Mouse (Mus musculus): ENCODE data around the gene Cd209c. TPM values are rescaled to one million over a fixed set of nuclear protein-coding genes. Genes with fewer than 3 reads are reported as not detected.
A peak's percentile ranks its signal among the peaks of the same experiment; 100 is the strongest.

Gene Cd209c
- total RNA-seq (2012; rRNA removed), result 0.39 and 0.50 TPM in 2 replicates
- under 1 TPM in 1 of 2 experiments, not detected in 1; 0.36 TPM for polyA plus RNA-seq (2012; ENCODE audit: insufficient read depth in 1 of 2, insufficient read length in 2 of 2, low read depth in 1 of 2, low replicate concordance in 2 of 2, missing spikeins in 1 of 2)

- H3K4me3 ChIP-seq (ENCODE audit: control insufficient read depth in 1 of 2, insufficient read depth in 1 of 2, low read depth in 2 of 2, low read length in 2 of 2), result no peak within 1 kb of the TSS
- H3K9ac ChIP-seq (ENCODE audit: control insufficient read depth, low read depth, low read length, poor library complexity, severe bottlenecking), result no peak within 1 kb of the TSS
- H3K79me2 ChIP-seq (ENCODE audit: control insufficient read depth, insufficient read depth, low read length, poor library complexity), result no peaks in the 10 kb centered on the region
- DNase-seq (ENCODE audit: low read depth, low spot score), result no peak
- no peaks in the 10 kb centered on the region for H3K36me3 ChIP-seq (ENCODE audit: control insufficient read depth in 1 of 2, insufficient read depth in 2 of 2, low read length in 2 of 2)
- H3K9me3 ChIP-seq (replicated peaks; ENCODE audit: insufficient read depth, low read length), result no peaks in the 10 kb centered on the region
- no peaks in the 10 kb centered on the region for H3K27me3 ChIP-seq (ENCODE audit: control insufficient read depth in 1 of 2, insufficient read depth in 2 of 2, low read length in 2 of 2)
- TF ChIP-seq GABPA (IDR thresholded peaks at IDR 0.05; ENCODE audit: low read depth, low read length), result no peak
- TF ChIP-seq RCOR1 (IDR thresholded peaks at IDR 0.05; ENCODE audit: low read depth, low read length), result no peak
- TF ChIP-seq USF1 (IDR thresholded peaks at IDR 0.05; ENCODE audit: low read depth, low read length), result no peak
- no peak for TF ChIP-seq TBP (IDR thresholded peaks at IDR 0.05; ENCODE audit: low read depth, low read length)
- TF ChIP-seq ETS1 (IDR thresholded peaks at IDR 0.05; ENCODE audit: low read depth, low read length), result no peak
- TF ChIP-seq MAZ (IDR thresholded peaks at IDR 0.05; ENCODE audit: low read depth, low read length), result no peak
- no peak for TF ChIP-seq CHD1 (IDR thresholded peaks at IDR 0.05; ENCODE audit: low read depth, low read length)
- no peak for TF ChIP-seq JUND (IDR thresholded peaks at IDR 0.05; ENCODE audit: low read depth, low read length)
- TF ChIP-seq SMC3 (IDR thresholded peaks at IDR 0.05; ENCODE audit: low read depth, low read length), result no peak
- TF ChIP-seq RAD21 (IDR thresholded peaks at IDR 0.05; ENCODE audit: low read depth, low read length), result no peak
- no peak for TF ChIP-seq ELF1 (IDR thresholded peaks at IDR 0.05; ENCODE audit: low read depth, low read length)
- no peaks in the 10 kb centered on the region for H3K4me1 ChIP-seq (ENCODE audit: control insufficient read depth in 1 of 2, insufficient read depth in 2 of 2, low read length in 2 of 2)
- no peak within 1 kb of the TSS for H3K27ac ChIP-seq (ENCODE audit: control insufficient read depth, low read depth, low read length)
Measured at GRCm38 (mm10) chr8:3954646-3955045, at the start of gene Cd209c. Cd209c (minus strand) TSS chr8:3954746.

- no peak for DNase-seq (ENCODE audit: low read depth, low spot score)
- Histone ChIP-seq H3K36me3 (ENCODE audit: control insufficient read depth in 1 of 2, insufficient read depth in 2 of 2, low read length in 2 of 2) (no peaks in the 10 kb centered on the region), H3K79me2 (ENCODE audit: control insufficient read depth, insufficient read depth, low read length, poor library complexity) (no peaks in the 10 kb centered on the region), H3K4me1 (ENCODE audit: control insufficient read depth in 1 of 2, insufficient read depth in 2 of 2, low read length in 2 of 2) (no peaks in the 10 kb centered on the region), H3K27ac (ENCODE audit: control insufficient read depth, low read depth, low read length) (no peak overlapping the region), H3K9ac (ENCODE audit: control insufficient read depth, low read depth, low read length, poor library complexity, severe bottlenecking) (no peak overlapping the region), H3K27me3 (ENCODE audit: control insufficient read depth in 1 of 2, insufficient read depth in 2 of 2, low read length in 2 of 2) (no peaks in the 10 kb centered on the region), H3K4me3 (ENCODE audit: control insufficient read depth in 1 of 2, insufficient read depth in 1 of 2, low read depth in 2 of 2, low read length in 2 of 2) (no peak overlapping the region), H3K9me3 (replicated peaks; ENCODE audit: insufficient read depth, low read length) (no peaks in the 10 kb centered on the region)
- no peak for TF ChIP-seq TCF12 (IDR thresholded peaks at IDR 0.05; ENCODE audit: low read depth, low read length)
Measured at GRCm38 (mm10) chr8:3994219-3994618, 39.7 kb upstream of the Cd209c start.

- no peaks in the 10 kb centered on the region for H3K36me3 ChIP-seq (ENCODE audit: control insufficient read depth in 1 of 2, insufficient read depth in 2 of 2, low read length in 2 of 2)
- no peak overlapping the region for H3K27ac ChIP-seq (ENCODE audit: control insufficient read depth, low read depth, low read length)
- TF ChIP-seq RAD21 (IDR thresholded peaks at IDR 0.05; ENCODE audit: low read depth, low read length) (peak; percentile 9), POLR2AphosphoS5 (IDR thresholded peaks at IDR 0.05; ENCODE audit: borderline replicate concordance, low read depth, low read length) (no peak), CTCF (IDR thresholded peaks at IDR 0.05 in 2 of 3, conservative IDR thresholded peaks at IDR 0.05 in 1 of 3; ENCODE audit: control insufficient read depth in 1 of 3, insufficient read depth in 1 of 3, low read depth in 2 of 3, low read length in 3 of 3, poor library complexity in 1 of 3, severe bottlenecking in 1 of 3) (peak in 2 of 3 experiments; percentile 19 to 39; a peak in 3 of 6 replicates), MAX (IDR thresholded peaks at IDR 0.05; ENCODE audit: low read length) (no peak), SMC3 (IDR thresholded peaks at IDR 0.05; ENCODE audit: low read depth, low read length) (peak; percentile 46)
- no peaks in the 10 kb centered on the region for H3K4me1 ChIP-seq (ENCODE audit: control insufficient read depth in 1 of 2, insufficient read depth in 2 of 2, low read length in 2 of 2)
- peak; percentile 9 for DNase-seq (ENCODE audit: low read depth, low spot score)
- no peaks in the 10 kb centered on the region for H3K79me2 ChIP-seq (ENCODE audit: control insufficient read depth, insufficient read depth, low read length, poor library complexity)
- no peaks in the 10 kb centered on the region for H3K27me3 ChIP-seq (ENCODE audit: control insufficient read depth in 1 of 2, insufficient read depth in 2 of 2, low read length in 2 of 2)
- H3K9me3 ChIP-seq (replicated peaks; ENCODE audit: insufficient read depth, low read length), result no peaks in the 10 kb centered on the region
- no peak overlapping the region for H3K9ac ChIP-seq (ENCODE audit: control insufficient read depth, low read depth, low read length, poor library complexity, severe bottlenecking)
- no peak overlapping the region for H3K4me3 ChIP-seq (ENCODE audit: control insufficient read depth in 1 of 2, insufficient read depth in 1 of 2, low read depth in 2 of 2, low read length in 2 of 2)
Measured at GRCm38 (mm10) chr8:3956037-3956436, 1.5 kb upstream of the Cd209c start.

All from MEL (cell line).